Mouse (Mus musculus) frontal cortex, postnatal 36 days (tissue): ENCODE measurements at regions not wholly inside any gene's neighbourhood (a gene's known extent, or its start where the extent isn't known, plus 50 kb on each side); places are given as distances from the start of the nearest gene placed in this dataset.

ENCODE experiments used
- DNase-seq, 2 experiments: peaks; one replicate each; pipeline ENCODE4 v3.0.0; 2022; ENCODE audit warnings: low spot score in 2 of 2

DNA sequence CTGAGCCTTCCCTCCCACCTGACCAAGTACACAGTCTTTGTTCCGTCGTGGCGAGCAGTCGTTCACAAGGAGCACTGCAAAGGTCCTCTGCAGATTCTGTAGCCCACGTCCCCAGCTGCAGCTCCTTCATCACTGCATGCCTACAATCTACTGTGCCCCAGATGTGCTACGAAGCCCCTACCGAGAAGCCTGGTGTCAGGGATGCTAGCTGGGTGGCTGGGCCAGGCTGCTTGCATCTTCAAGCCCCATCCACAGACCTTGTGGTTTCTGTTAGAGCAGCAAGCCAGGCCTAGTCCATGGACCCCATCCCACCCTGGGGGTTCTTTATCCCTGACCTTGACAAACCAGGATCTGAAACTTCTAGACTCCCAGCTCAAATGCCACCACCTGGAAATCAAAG is 266.3 kb upstream of the 3110018I06Rik start:
- no peak for DNase-seq

DNA sequence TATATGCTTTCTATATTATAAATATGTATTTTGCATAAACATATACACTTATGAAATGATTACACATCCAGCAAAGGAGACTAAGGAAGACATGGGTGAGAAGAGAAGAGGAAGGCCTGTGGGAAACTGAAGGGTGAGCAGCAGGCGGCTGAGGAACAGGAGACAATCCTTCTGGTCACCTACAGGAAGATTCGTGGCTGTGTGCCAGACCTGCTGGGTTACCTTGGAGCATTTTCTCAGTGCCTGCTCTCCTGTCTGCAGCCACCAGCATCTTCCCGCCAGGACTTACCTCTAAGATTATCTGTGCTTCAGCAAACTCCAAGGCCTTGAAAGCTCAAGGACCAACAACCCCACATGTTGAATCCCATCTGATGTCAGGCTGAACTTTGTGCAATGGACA is 258.3 kb upstream of the 3110018I06Rik start:
- no peak for DNase-seq

DNA sequence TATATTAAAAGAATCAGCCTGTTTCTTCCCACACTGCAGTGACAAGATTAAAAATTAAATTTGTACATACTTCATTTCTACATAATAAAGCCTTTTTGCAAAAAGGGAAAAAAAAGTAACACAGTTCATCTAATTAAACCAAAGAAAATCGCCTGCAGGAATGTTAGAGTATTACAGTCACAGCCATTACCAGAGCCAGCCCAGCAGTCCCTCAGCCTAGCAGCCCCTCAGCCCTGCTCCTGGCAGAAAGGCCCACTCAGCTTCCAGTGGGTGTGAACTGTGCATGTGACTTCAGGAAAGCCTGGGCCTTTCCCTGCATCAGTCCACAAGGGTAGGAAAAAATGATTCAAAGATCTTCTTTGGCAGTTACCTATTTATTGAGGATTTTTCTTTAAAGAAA is 256.8 kb upstream of the 3110018I06Rik start:
- no peak for DNase-seq

DNA sequence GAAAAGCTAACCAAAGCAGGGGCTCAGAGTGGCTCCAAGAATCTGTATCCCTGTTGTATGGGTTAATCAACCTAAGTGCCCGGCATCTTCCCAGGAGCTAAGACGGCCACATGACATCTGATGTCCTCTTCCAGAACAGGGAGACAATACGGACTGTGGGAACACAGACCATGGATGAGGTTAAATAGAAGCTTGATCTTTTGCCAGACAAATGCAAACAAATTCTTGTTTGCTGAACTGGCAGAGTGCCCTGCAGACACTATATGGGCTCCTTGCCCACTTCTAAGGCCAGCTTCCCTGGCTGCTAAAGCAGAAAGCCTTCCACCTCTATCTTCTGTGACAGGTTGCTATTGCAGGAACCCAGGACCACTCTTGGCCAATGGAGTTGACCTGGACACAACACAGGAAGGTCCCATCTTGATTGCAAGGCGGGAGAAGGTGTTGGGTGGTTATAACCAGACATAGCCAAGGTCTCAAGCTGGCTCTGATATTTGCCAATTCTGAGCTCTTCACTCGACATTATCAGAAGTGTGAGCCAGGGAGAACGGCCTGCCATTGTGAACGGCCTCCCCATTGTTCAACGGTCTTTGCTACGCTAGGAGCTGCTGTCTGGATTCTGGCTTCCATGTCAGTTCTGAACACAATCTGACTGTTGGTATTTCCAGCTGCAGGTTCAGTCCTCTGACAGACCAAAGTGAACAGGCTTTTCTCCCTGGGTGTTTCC is 237.5 kb upstream of the 3110018I06Rik start:
- no peak for DNase-seq

DNA sequence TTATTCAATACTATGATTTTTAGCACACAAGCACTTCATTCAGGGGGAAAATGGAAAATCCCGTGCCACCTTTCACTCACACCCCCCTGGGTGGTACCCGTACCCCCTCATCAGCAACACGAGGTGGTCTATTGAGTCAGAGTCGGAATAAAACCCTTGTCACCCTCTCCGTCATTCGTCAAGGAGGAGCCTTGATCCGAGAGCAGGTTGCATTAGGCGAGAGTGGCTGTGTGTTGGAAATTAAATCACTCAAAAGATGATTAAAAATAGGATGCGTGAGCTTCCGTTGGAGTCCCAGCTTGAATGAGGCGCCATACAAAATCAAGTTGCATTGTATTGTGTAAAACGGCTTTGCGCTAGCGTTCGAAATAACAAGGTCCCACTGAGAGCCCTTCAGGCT is 236.5 kb upstream of the 3110018I06Rik start:
- no peak for DNase-seq

DNA sequence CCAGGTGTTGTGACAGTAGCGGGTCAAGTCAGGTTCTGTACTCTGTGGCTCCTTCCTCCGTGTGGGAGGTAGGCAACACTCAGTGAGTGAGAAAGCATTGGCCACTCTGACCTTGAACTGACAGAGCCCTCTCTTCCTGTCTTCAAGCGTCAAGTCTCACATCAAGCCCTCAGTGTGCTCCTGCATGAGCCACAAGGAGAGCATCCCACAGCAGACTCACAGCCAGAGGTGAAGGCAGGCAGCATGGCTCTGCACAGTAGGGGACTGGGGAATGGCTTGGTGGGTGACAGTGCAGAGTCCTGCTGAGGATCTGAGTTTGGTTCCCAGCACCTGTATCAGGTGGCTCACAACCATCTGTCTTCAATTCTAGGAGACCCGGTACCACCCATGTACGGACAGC is 226.4 kb upstream of the 3110018I06Rik start:
- no peak for DNase-seq

DNA sequence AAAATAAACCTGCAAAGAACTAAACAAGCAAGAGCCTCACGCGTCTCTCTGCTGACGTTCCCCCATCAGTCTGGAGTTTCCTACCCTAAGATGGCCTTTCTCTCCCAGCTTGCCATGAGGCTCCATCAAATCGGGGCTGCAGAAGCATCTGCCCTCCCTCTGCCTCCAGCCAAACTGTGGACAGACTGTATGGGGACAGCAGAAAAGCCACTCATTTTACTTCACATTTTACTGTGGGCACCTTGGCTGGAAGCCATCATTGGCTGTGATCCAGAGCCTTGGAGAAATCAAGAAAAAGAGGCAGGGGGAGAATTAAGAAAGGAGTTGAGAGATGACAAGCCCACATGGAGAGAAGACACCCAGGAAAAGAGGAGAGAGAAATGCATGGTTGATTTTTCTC is 225.9 kb upstream of the 3110018I06Rik start:
- no peak for DNase-seq

DNA sequence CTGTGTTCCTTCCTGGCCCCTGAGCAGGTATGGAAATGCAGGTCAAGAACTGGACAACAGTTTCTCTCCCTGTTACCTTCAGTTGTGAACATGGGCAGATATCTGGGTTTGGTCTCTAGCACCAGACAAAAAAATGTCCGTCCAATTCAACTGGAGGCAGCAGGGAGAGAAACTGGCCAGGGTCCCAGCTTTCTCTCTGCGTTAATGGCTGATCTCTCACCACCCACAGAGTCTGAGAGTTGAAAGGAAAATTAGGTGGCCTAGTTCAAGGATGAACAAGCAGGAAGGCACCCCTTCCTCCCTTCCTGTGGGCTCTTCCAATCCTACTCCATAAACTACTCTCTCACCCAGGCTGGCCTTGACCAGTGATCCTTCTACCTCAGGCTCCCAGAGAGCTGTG is 221.7 kb upstream of the 3110018I06Rik start:
- DNase-seq = no peak

DNA sequence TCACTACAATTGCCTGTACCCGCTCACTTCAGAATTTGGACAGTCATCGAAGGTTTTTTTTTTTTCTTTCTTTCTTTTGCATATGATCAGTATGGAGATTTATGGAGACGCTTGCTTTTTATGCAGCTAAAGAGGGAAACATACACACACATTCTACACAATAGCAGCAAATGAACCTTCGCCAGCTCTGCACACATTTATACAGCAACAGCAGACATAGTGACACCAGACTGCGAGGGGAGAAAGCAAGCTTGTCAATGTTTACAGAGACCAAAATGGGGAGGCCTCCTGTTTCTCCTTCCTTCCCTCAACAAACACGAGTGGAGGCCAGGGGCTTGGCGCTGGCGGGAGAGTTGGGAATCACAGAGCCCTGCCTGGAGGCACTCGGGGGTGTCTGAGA is 202.8 kb upstream of the 3110018I06Rik start:
- DNase-seq = peak in 1 of 2 experiments; percentile 10

DNA sequence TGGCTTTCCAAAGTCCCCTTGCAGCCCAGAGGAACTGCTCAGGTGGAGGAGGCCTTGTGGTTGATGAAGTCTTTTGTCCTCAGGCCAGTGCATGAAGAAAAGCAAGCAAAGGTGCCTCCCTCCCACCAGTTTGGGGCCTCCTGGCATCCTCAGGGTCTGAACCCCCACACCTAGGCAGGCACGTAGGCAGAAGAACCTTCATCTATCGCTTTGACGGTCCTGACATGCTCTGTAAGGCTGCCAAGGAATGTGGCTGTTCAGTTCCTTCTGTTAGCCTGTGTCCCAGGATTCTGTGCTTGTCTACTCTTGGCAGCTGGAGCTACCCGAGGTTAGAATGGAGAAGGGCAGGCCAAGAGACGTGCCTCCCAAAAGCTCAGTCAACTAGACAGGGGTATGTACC is 197.1 kb upstream of the 3110018I06Rik start:
- DNase-seq = no peak

DNA sequence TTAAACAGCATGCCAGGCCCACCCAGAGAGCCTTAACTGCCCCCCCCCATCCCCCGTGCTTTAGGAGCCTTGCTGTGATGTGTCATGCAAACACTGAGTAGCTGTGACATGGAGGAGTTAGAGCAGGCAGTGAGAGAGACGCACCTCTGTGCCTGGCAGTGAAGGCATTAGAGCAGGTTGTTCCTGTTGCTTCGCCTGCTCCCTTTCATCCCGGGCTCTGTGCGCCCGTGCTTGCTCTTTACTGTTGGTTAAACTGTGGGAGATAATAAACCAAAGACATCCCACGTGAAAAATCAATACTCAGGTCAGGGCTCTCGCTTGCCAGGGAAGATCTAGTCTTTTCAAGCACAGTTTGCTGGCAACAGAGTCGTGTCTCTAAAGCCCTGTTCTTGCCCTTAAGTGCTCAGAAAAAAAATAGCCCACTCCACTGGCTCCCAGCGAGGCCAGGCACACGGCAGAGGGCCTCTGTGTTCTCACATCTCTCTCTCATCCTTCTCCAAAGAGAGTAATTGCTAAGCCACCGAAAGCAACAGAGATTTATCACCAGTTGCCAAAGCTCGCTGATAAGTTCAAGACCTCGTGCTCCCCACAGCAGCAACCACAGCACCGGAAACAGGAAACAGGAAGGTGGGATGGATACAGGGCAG is 181.2 kb upstream of the 3110018I06Rik start:
- DNase-seq = no peak

DNA sequence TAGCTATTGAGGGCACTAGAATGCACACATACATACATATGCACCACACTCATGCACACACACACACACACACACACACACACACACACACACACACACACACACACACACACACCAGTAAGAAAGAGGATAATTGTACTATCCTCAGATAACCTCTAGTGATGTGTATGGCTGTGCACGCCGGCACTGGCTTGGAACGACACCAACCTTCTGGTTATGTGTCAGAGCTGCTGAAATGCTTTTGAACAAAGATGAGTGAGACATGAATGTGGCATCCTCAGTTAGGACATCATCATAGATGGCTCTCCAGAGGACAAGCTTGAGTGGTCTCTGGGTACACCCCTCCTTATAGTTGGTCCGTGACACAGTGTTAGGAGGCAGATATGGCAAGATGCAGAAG is 173.0 kb upstream of the 3110018I06Rik start:
- no peak for DNase-seq

DNA sequence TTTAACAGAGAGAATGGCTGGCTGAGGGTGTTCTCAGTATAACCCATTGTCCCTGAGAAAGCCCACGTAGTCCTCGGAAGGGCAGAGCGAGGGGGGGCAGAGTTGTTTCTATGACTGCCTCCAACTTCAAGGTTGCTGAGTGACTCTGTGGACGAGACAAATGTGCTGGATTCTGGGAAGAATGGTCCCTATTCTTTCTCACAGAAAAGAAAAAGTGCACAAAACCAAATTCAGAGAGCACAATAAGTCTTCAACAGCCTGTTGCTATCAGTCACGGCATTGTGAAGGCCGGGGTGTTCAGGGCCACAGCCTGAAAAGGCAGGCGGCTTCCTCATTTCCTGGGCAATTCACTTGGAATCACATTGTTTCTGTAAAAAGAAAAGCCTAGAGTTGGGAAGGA is 165.6 kb upstream of the 3110018I06Rik start:
- DNase-seq = no peak

DNA sequence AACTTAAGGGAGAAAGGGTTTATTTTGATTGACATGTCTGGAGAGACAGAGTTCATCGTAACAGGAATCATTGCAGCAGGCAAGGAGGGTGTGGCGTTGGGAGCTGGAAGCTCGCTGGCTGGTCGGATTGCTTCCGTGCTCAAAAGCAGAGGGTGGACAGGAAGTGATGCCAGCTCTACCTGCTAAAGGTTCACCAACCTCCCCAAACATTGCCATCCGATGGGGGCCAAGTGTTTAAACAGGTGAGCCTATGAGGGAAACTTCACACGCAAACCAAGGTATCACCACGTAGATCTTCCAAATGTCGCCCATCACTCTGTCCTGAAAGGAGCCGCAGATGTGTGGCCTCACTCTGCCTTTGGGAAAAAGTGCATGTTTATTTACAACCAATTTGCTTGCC is 162.3 kb upstream of the 3110018I06Rik start:
- DNase-seq = no peak

DNA sequence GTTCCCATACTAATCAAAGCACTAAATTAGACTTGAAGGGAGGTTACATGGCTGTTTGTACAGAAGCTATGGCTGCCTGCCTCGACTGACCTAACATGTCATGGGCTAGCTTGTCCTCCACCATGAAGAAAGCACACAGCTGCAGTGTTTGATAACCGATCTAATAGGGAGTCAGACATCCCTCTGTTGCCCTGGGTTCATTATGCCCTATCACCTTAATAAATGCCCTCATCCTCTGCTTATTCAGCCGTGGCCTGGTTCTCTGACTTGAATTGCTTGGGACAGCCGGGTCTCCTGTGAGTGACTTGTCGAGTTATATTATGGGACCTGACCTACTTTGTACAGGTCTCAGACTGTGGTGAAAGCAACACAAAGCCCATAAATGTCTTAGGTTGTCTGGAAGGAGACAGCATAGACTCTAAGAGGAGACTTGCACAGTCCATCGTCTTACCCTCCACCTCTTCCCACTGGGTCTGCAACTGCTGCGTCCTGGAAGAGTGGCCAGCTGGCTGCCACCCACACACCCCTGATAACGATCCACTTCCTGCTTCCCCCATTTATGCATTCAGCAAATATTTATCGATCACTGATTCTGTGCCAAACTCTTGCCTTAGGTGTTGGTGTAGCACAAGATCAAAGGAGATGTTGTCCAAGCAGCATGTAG is 161.2 kb upstream of the 3110018I06Rik start:
- no peak for DNase-seq

DNA sequence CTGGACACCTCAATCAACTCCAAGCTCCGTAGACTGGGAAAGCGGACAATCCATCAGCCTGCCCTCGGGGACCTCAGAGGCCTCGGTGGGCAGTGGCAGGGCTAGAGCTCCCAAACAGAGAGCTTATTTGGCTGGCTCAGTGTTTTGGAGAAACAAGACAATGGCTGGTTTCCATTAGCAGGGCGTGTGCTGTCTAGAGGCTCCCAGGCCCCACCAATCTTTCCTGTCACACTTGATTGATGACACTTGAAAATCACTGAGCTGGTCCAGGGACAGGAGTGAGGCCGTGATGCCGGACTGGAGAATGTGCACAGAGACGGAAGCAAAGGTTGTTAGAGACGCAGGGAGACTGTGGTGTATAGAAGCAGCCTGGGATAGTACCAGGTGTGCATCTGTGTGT is 159.4 kb upstream of the 3110018I06Rik start:
- no peak for DNase-seq

DNA sequence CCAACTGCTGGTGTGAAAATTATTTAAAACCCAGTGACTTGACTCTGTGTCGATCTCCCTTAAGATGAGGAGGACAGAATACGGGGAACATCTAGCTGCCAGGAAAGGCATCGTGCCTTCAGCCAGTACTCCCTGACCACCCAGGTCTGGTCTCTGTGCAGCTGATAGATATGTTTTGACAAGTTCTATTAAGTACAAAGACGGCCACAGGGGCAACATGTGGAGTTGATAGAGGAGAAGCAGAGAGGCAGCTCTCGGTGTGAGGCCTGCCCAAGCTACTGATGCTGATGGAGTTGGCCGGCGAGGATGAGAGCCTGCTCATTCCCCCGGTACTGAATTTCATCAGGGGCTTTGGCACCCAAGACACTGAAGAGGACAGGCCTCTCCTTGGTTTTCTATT is 154.1 kb upstream of the 3110018I06Rik start:
- DNase-seq = no peak

DNA sequence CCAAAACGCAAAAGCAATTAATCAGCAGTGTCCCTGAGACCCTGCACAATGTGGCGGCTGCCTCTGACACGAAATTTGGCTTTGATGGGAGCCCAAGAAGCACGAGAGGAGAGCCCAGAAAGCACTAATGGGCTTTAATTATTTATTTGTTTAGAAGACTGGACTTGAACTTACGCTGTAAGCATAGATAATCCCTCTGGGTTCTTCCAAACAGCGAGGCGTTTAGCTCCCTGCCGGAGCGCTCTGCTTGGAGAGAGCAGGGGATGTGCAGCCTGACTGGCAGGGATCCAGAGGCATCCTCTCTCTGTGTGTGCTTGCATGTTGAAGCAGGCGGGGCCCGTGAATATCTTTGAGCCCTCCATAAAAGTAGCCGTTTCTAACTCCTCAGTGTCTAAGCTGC is 153.3 kb upstream of the 3110018I06Rik start:
- peak; percentile 16 for DNase-seq

DNA sequence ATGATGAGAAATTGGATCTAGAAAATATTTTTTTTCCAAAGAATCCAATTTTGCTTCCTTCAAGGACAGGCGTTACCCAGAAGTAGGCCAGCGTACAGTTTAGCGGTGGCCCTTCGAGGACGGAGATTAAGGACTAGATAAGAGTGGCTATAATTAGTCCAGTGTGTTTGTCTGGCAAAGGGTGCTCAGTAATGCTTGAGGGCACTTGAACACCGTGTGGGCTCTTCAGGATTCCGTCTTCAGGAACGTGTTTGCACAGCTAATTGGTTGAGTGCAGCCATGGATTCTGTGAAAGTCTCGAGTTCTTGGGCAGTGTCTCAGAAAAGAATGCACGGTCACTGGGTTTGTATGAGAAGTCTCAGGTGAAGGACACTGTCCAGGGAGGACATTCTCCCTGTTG is 149.7 kb upstream of the 3110018I06Rik start:
- no peak for DNase-seq

DNA sequence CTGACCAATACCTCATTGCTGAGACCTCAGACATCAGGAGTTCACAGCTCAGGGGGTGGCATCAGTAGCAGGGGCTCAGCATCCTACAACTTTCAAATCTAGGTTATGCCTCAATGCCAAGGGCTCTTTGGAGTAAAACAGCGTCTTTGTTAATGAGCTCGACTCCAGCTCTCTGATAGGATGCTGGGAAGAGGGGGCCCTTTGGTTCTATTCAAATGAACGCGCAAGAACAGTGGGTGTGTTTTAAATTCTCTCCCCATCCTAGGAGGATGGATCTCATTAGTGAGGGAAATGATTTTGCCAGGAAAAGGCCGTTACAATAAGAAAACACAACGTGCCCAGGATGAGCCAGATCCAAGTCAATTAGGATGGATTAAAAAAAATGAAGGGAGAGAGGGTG is 132.2 kb upstream of the 3110018I06Rik start:
- no peak for DNase-seq

DNA sequence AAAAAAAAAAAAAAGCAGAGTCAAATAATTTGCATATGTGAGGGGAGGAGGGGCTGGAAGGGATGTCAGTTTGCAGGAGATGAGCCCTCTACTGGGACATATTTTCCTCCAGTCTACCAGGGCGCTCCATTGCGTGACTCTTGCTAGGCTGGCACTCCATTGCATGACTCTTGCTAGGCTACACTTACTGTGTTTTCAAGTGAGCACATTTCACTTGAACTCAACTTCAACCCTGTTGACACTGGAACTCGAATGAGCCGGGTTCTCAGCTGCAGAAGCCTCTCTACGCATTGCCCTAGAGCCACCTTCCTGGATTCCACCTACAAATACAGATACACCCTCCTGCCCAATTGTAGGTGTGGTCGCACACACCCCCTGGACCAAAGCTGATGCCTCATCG is 131.5 kb upstream of the 3110018I06Rik start:
- DNase-seq = no peak

DNA sequence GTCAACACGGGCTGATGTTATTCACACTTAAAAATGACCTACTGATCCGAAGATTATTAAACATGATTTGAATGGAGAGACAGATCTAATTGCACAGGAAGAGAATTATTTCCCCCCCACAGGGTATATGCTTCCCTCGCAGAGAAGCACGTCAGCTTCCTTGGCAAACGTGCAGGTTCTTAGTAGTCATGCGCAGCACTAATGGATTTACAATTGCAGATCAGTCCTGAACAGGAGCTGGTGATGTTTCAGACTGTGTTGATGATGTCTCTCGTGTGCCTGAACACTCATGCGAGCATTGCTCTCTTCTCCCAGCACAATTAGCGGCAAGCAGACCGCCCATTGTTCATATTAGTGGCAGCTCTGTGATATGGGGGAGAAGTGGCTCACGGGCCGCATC is 127.9 kb upstream of the 3110018I06Rik start:
- DNase-seq = no peak

DNA sequence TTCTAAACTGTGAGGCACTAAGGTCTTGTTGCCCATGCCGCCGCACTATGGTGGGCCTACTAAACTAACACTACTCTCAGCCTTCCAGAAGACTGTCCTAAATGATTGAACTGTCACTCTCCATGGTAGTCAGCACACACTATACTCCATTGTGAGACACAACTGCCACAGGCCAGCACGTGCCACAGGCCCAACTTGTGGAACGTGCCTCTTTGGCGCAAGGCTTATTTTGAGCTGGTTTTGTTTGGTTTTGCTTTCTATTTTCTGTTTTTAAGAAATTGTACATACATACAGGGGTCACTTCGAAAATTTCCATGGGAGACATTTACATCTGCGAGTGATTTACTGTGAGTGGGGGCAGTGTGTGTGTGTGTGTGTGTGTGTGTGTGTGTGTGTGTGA is 126.8 kb upstream of the 3110018I06Rik start:
- no peak for DNase-seq
